In the genomic region with DNA sequence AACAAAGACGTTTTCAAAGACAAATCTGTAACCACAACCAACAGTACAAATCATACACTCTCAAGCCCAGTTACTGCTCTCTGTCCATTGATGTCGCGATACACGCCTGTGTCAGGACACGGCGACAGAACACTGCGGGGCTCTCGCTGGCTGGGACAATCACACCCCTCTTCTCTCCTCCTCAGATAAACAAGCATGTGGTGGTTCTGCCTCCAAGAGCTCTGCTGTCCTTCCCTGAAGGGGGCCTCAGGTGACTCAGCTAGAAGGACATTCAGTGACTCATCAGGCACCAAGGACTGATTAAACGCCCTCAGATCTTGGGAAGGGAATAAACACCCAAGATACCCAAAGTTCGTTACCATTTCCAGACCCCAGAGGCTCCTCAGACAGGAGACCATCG, we compare ENCODE assay signal across 13 mouse cellular contexts.
"Had no signal": no experiment of that assay in that cellular context is flagged by ENCODE, and none has a peak within 500 bp of the region (broad histone marks: within the 10 kb centered on the region; RNA-seq: fewer than 3 reads in every experiment).

No protein-coding gene starts in this region.

- H3K36me3 ChIP-seq: limb, embryonic 13.5 days; midbrain, embryonic 15.5 days; neural tube, embryonic 13.5 days had no signal

- H3K27me3 ChIP-seq: midbrain, embryonic 15.5 days; neural tube, embryonic 13.5 days had no signal

- H3K4me3 ChIP-seq: layer of hippocampus, adult 2 months; limb, embryonic 13.5 days; midbrain, embryonic 15.5 days; neural tube, embryonic 13.5 days had no signal

- H3K9me3 ChIP-seq: limb, embryonic 13.5 days; midbrain, embryonic 15.5 days; neural tube, embryonic 13.5 days had no signal

- DNase-seq: kidney, adult 9 months; kidney, postnatal 36 days; left cerebral cortex, postnatal 4 days; lung, adult 18-20 months; right cerebral cortex, adult 18-20 months; right cerebral cortex, postnatal 25 days had no signal

- H3K4me1 ChIP-seq: limb, embryonic 13.5 days had no signal

- H3K27ac ChIP-seq: kidney, postnatal 0 days; layer of hippocampus, adult 2 months; limb, embryonic 13.5 days; liver, embryonic 14.5 days; midbrain, embryonic 15.5 days; neural tube, embryonic 13.5 days; stomach, postnatal 0 days had no signal
